Mouse (Mus musculus) brain, embryonic 14.5 days (tissue): ENCODE data around the gene Krt18.

Source experiments
- CTCF ChIP-seq: fragments of 200-500 bp; IDR thresholded peaks from 2 replicates; pipeline ENCODE4 v1.5.1; 2012; ENCODE audit warnings: inconsistent platforms, mild to moderate bottlenecking, moderate library complexity, borderline replicate concordance; ENCODE audit not compliant: insufficient read depth, insufficient read length; ENCODE audit errors: extremely low read depth
- POLR2A ChIP-seq: fragments of 200-500 bp; IDR thresholded peaks from 2 replicates; pipeline ENCODE4 v1.6.1; 2012; ENCODE audit warnings: mild to moderate bottlenecking, inconsistent platforms, borderline replicate concordance; ENCODE audit not compliant: poor library complexity, insufficient read depth, insufficient read length, severe bottlenecking; ENCODE audit errors: extremely low read depth

- TF ChIP-seq CTCF (no peak), POLR2A (no peak)
These were observed 12.3 kb downstream of the Krt18 start for GRCm38 (mm10) chr15:102040277-102040676.
